Mouse (Mus musculus) gastrocnemius, postnatal 25 days (tissue): Measurements from ENCODE around the gene Gjc1. TPM values are rescaled to one million over a fixed set of nuclear protein-coding genes. Genes with fewer than 3 reads are reported as not detected.

Experiments used
- total RNA-seq, 2 experiments: library from RNA; stranded (reverse); gene quantifications; 1 replicate in 1 of 2; 2 replicates in 1 of 2; pipeline ENCODE4 v1.2.3; 2021

The Gjc1 gene
- total RNA-seq, 2 experiments from 2014 or later: 5.2 to 7.3 TPM

Other genes with a start within 250 kb of the Gjc1 start
- under 1 TPM in 1 of 2 experiments, not detected in 1; 0.43 TPM for gene Gm11627, start 240.2 kb downstream of the Gjc1 start, total RNA-seq
- 1 to 10 TPM; 2.5 to 2.7 TPM for gene Fzd2, start 215.3 kb downstream of the Gjc1 start, total RNA-seq
- gene Meioc, start 156.0 kb downstream of the Gjc1 start, total RNA-seq: not detected
- 10 to 100 TPM; 60.3 to 73.0 TPM for gene Ccdc43, start 121.9 kb downstream of the Gjc1 start, total RNA-seq
- under 1 TPM; 0.29 to 0.77 TPM for gene Adam11, start 58.3 kb downstream of the Gjc1 start, total RNA-seq
- 1 to 10 TPM; 3.3 to 3.9 TPM for gene Higd1b, start 16.1 kb upstream of the Gjc1 start, total RNA-seq
- 10 to 100 TPM; 23.7 to 25.5 TPM for gene Eftud2, start 61.3 kb upstream of the Gjc1 start, total RNA-seq
- gene Ccdc103, start 61.5 kb upstream of the Gjc1 start, total RNA-seq: not detected
- not detected for gene Fam187a, start 65.5 kb upstream of the Gjc1 start, total RNA-seq
- gene Gfap, start 81.2 kb upstream of the Gjc1 start, total RNA-seq: not detected
- under 1 TPM; 0.26 to 0.67 TPM for gene Kif18b, start 105.4 kb upstream of the Gjc1 start, total RNA-seq
- under 1 TPM in 1 of 2 experiments, not detected in 1; 0.18 TPM for gene C1ql1, start 127.0 kb upstream of the Gjc1 start, total RNA-seq
- gene Nmt1, start 208.5 kb upstream of the Gjc1 start, total RNA-seq: 10 to 100 TPM; 35.6 to 36.7 TPM
- gene Dcakd, start 208.6 kb upstream of the Gjc1 start, total RNA-seq: 10 to 100 TPM; 22.0 to 28.2 TPM